Mouse (Mus musculus) thymus, adult 2 months (tissue): ENCODE data around the gene Calm3. TPM values are rescaled to one million over a fixed set of nuclear protein-coding genes. Genes with fewer than 3 reads are reported as not detected.
A peak's percentile ranks its signal among the peaks of the same experiment; 100 is the strongest.

Source experiments
- DNase-seq: peaks from one replicate; pipeline ENCODE4 v3.0.0; 2021
- H3K27ac ChIP-seq: fragments of 200-500 bp; 2 replicates; pipeline ENCODE4 v1.5.1; 2012; ENCODE audit warnings: low read length, control low read depth; ENCODE audit not compliant: control insufficient read depth, insufficient read depth
- H3K27me3 ChIP-seq: fragments of 200-500 bp; 2 replicates; pipeline ENCODE4 v1.6.1; 2012; ENCODE audit warnings: mild to moderate bottlenecking, low read length, moderate library complexity, mixed read lengths; ENCODE audit not compliant: control insufficient read depth, insufficient read depth
- H3K36me3 ChIP-seq: fragments of 200-500 bp; 2 replicates; pipeline ENCODE4 v1.6.1; 2012; ENCODE audit warnings: mild to moderate bottlenecking, low read length, moderate library complexity; ENCODE audit not compliant: control insufficient read depth, insufficient read depth
- H3K4me1 ChIP-seq: fragments of 200-500 bp; replicated peaks from 2 replicates; pipeline ENCODE4 v1.6.1; 2012; ENCODE audit warnings: low read length; ENCODE audit not compliant: control insufficient read depth, insufficient read depth
- H3K4me3 ChIP-seq: fragments of 200-500 bp; 2 replicates; pipeline ENCODE4 v1.5.1; 2012; ENCODE audit warnings: mild to moderate bottlenecking, low read length, control low read depth, moderate library complexity; ENCODE audit not compliant: control insufficient read depth, insufficient read depth
- CTCF ChIP-seq: fragments of 200-500 bp; IDR thresholded peaks from 2 replicates; pipeline ENCODE4 v1.5.1; 2012; ENCODE audit warnings: mild to moderate bottlenecking, control low read depth, low read length, moderate library complexity, borderline replicate concordance; ENCODE audit not compliant: control insufficient read depth, poor library complexity, insufficient read depth; ENCODE audit errors: extremely low read depth
- POLR2A ChIP-seq: fragments of 200-500 bp; IDR thresholded peaks from 2 replicates; pipeline ENCODE4 v1.6.1; 2012; ENCODE audit warnings: mild to moderate bottlenecking, low read length, control low read depth, moderate library complexity; ENCODE audit not compliant: control insufficient read depth, poor library complexity, insufficient read depth; ENCODE audit errors: extremely low read depth
- WGBS: fragments of 180-500 bp; shearing (Covaris S2); methylation state at CpG from one replicate; pipeline ENCODE4 v1.1.7; 2018; 5-methylcytosine and 5-hydroxymethylcytosine counted together
- polyA plus RNA-seq: library from polyadenylated mRNA; depleted of rRNA; stranded (reverse); fragments of >200 nt; gene quantifications from 2 replicates; pipeline ENCODE4 v1.2.3, GENCODE M21; 2012

Calm3 gene
- polyA plus RNA-seq, 1 experiment: 398 TPM

DNA sequence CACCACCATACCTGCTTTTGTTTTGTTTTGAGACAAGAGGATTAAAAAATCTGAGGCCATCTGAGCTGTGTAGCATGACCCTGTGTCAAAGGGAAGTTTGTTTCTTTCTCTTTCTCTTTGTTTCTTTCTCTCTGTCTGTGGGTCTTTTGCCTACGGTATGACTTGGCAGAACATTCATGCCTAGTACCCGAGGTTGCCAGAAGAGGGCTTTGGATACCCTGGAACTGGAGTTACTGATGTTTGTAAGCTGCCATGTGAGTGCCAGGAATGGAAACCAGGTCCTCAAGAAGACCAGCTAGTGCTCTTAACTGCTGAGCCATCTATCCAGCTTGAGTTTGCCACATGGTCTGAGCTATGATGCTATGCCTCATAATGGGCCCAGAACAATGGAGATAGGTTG is 4.4 kb upstream of the Calm3 start:
- TF ChIP-seq POLR2A (no peak), CTCF (no peak)
- 14% methylated on average over 2 of the region's 2 CpGs for WGBS
- Histone ChIP-seq H3K36me3 (no peaks in the 10 kb centered on the region), H3K4me1 (0 out of 2 replicates have a peak, but pooled peaks cover 2% of the 10 kb centered on the region), H3K27me3 (no peaks in the 10 kb centered on the region), H3K4me3 (no peak overlapping the region), H3K27ac (no peak overlapping the region)
- DNase-seq: no peak

DNA sequence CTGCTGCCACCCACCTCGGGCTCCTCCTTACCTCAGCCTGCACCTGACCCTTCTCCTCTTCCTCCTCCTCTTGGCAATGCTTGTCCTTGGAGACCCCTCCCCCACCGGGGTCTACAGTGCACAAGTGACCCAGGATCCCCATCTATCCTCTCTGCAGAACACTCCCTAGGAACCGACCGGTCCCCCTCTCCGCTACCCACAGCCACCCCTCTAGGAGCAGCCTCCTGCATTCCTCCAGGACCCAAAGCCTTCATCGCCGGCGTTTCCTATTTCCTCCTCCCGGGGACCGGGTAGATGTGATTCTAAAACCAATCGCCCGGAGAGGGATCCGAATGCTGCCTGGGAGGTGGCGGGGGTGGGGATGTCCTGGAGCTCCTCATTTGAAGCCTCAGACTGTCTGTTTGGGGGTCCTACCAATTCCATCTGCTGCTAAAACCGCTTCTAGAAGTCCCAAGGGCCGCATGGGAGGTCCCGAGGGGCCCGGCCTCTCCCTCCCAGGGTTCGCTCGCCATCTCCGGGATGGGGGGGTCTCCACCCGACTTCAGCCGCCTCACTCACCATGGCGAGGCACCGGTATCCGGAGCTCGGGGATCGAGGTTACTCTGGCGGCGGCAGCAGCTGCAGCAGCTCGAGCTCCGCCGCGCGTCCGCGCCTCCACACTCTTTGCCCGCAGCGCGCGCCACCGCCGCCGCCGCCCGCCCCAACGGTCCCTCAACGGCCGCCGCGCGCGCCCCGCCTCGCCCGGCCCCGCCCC is 454 bp downstream of the Calm3 start:
- peak; percentile 60 for DNase-seq
- H3K36me3 ChIP-seq: 0 out of 2 replicates have a peak, but pooled peaks cover 4% of the 10 kb centered on the region
- peak overlapping the region; percentile 79 for H3K4me3 ChIP-seq
- TF ChIP-seq POLR2A: peak; percentile 69; the same call in 1 of the 2 replicates
- no peak for TF ChIP-seq CTCF
- H3K27me3 ChIP-seq: no peaks in the 10 kb centered on the region
- peaks cover 18% of the 10 kb centered on the region for H3K4me1 ChIP-seq
- peak overlapping the region; percentile 82 for H3K27ac ChIP-seq
- 1% methylated on average over 54 of the region's 57 CpGs for WGBS

DNA sequence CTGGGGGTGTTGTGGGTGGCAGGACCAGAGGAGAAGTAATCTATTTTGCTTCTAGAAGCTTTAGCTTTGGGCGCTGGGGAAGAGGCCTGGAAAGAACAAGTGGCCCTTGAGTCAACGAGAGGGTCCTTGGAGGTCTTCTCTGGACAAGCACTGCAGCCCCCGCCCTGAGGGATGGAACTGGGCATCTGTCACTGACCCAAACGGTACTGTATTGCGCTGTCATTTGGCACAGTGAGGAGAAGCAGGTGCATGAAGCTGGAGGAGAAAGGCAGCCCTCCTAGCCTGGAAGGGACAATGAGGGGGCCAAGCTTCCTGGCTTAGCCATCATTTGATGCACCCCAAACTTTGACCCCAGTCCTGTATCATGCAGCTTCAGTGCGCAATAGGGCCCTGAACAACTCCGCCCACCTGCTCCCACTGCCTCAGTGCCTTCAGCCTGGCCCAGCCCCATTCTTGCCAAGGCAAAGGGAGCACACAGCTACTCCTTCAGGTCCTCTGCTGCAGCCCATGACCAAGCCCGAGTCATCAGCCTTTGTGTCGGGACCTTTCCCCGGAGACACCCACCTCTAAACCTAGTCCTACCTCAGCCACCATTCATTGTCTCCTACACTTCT is 1.4 kb downstream of the Calm3 start:
- peak; percentile 40 for DNase-seq
- WGBS: 38% methylated on average over 10 of the region's 10 CpGs

DNA sequence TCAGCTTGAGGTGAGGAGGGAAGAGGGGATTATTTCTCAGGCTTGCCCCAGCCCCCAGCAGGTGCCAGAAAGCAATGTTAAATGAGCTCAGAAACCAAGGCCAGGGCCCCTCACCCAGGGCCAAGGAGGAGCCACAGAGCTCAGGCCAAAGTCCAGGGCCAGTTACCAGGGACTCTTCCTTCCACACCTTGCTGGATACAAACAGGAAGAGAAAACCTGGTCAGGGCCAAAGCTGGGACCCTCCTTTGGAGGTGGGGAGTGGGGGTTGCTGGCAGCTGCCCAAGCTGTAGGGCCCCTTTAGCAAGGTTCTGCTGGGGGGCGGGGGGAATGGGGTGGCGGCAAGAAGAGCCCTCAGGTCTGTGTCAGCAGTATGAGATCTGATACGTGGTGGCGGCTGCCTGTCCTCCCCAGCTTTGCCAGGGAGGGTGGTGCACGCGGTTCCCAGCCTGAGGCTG is 2.0 kb downstream of the Calm3 start:
- Histone ChIP-seq H3K27me3 (no peaks in the 10 kb centered on the region), H3K27ac (no peak overlapping the region), H3K4me3 (no peak overlapping the region), H3K36me3 (peaks cover 13% of the 10 kb centered on the region), H3K4me1 (peaks cover 18% of the 10 kb centered on the region)
- no peak for DNase-seq
- WGBS: 43% methylated on average over 6 of the region's 6 CpGs
- TF ChIP-seq CTCF (no peak), POLR2A (no peak)

More for the DNA sequence above, 1.4 kb downstream of the Calm3 start:
- no peak for TF ChIP-seq POLR2A
- no peak for TF ChIP-seq CTCF
- peak overlapping the region; percentile 82; the same call in 1 of the 2 replicates for H3K27ac ChIP-seq
- H3K36me3 ChIP-seq: peaks cover 7% of the 10 kb centered on the region
- peaks cover 18% of the 10 kb centered on the region for H3K4me1 ChIP-seq
- H3K4me3 ChIP-seq: peak overlapping the region; percentile 79
- no peaks in the 10 kb centered on the region for H3K27me3 ChIP-seq

DNA sequence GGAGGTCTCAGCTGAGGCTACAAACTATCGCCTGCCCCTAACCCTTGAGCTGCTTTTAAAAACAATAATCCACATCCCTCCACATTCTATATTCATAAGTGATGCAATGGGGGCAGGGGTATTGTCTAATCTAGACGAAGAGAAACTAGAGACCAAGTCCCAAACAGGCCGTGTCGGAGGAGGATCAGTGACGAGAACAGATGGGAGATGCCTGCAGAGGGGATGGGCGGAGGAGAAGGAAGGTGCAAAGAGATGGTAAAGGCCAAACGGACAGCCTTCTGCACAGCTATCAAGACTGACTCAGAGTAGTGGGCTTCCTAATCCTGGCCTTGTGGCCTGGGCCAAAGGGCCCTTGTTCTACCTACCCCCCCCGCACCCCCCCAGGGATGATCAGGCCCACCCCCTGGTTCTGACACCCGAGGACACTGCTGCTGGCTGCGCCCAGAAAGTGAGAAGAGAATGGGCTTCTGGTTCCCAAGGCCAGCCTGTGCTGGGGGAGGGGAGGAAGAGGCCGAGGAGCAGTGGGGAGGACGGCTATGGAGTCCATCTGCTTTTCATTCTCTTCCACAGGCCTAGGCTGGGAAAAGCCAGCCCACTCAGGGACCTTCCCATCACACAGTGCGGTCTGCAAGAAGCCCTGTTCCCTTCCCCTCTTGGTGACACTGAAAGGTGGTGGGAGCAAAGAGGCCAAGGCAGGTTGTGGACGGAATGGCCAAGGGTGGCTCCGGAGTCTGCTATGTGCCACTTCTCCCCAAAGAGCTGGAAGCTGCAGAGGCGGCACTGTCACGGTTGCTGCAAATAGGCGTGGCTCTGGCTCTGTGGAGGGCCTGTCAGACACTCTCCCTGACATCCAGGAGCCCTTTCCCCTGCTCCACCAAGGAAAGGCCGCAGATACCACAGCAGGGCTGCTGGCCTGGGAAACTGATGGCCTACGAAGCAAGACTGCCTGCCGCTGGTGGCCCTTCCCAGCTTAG is 2.8 kb downstream of the Calm3 start:
- peaks cover 20% of the 10 kb centered on the region for H3K36me3 ChIP-seq
- H3K4me1 ChIP-seq: peaks cover 18% of the 10 kb centered on the region
- 91% methylated on average over 21 of the region's 21 CpGs for WGBS
- H3K4me3 ChIP-seq: no peak overlapping the region
- no peaks in the 10 kb centered on the region for H3K27me3 ChIP-seq
- DNase-seq: no peak
- TF ChIP-seq POLR2A (no peak), CTCF (no peak)
- H3K27ac ChIP-seq: no peak overlapping the region

DNA sequence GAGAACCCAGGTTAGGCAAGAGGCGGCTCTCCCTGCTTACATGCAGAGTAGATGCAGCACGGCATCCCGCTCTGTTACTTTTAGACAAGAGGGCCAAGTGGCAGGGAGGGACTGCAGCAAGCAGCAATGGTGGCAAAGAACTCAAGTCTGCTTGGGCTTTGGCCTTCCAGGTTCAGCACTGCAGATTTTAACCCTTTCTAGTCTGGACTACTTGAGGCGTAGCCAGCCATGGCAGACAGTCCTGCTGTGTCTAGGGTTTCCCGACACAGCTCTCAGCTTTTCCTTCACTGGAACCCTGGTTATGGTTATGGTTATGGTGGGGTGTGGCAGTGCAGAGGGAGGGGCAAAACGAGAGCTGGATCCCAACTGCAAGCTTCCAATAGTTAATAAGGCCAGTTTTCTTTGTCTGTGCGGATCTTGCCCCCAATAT is 3.7 kb downstream of the Calm3 start:
- no peak overlapping the region for H3K27ac ChIP-seq
- H3K36me3 ChIP-seq: peaks cover 27% of the 10 kb centered on the region
- TF ChIP-seq CTCF (no peak), POLR2A (no peak)
- no peaks in the 10 kb centered on the region for H3K27me3 ChIP-seq
- no peak overlapping the region for H3K4me3 ChIP-seq
- DNase-seq: no peak
- H3K4me1 ChIP-seq: peaks cover 18% of the 10 kb centered on the region
- 92% methylated on average over 7 of the region's 7 CpGs for WGBS
